8 mouse cellular contexts compared by ENCODE assay signal in the genomic region with DNA sequence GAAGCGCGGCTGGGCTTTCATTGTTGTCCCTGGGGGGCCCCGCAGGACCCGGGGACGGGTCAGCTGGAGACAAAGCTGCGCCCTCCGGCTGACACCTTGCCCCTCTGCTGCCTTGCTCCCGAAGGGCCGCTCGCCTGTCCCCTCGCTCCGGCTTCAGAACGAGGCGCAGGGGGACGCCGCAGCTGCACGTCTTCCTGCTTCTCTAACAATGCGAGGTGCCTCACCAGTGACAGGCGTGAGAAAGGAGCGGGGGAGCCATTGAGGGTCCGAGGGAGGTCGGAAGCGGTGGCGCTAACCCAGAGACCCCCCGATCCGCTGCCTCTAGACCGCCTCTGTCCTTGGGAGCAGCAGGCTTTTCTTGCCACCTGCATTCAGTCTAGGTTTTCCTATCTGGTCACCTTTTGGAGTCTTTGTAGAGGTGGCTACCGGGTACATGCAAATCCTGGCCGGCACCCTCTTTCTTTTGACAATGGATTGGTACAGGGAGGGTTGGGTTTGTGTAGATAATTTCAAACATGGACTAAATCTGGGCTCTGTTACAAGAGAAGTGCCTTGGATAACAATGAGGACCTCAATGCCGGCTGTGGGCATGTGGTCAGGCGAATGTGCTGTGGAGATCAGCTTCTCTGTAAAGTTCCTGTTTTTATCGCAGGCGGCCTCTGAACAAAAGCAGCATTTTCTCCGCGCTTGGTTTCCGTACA. TPM values are rescaled to one million over a fixed set of nuclear protein-coding genes. Genes with fewer than 3 reads are reported as not detected.
A peak's percentile ranks its signal among the peaks of the same experiment; 100 is the strongest.
DNase-seq lines count a peak whose midpoint lies in the region; ATAC-seq lines count a peak whose summit lies in the region.

No protein-coding gene starts in this region.

- H3K36me3 ChIP-seq in intestine, embryonic 15.5 days: no peaks in the 10 kb centered on the region
- no peaks in the 10 kb centered on the region for H3K36me3 ChIP-seq in limb, embryonic 13.5 days
- no peaks in the 10 kb centered on the region for H3K36me3 ChIP-seq in midbrain, embryonic 13.5 days

- H3K4me2 ChIP-seq in intestine, embryonic 15.5 days (replicated peaks): peak overlapping the region; percentile 78
- peak overlapping the region; percentile 82 for H3K4me2 ChIP-seq in limb, embryonic 13.5 days (replicated peaks)
- H3K4me2 ChIP-seq in midbrain, embryonic 13.5 days (replicated peaks): peak overlapping the region; percentile 71

- no peaks in the 10 kb centered on the region for H3K9me3 ChIP-seq in intestine, embryonic 15.5 days
- H3K9me3 ChIP-seq in limb, embryonic 13.5 days: no peaks in the 10 kb centered on the region
- no peaks in the 10 kb centered on the region for H3K9me3 ChIP-seq in midbrain, embryonic 13.5 days

- peak; percentile 51 for DNase-seq in urinary bladder, postnatal 14 days (ENCODE audit: low spot score)
- DNase-seq in urinary bladder, postnatal 4 days (ENCODE audit: low spot score in 2 of 2): no peak
- DNase-seq in spleen, postnatal 36 days (ENCODE audit: low spot score in 2 of 2): peak; percentile 62 to 68

- peak overlapping the region; percentile 94 for H3K27ac ChIP-seq in intestine, embryonic 15.5 days
- H3K27ac ChIP-seq in limb, embryonic 13.5 days: peak overlapping the region; percentile 91
- H3K27ac ChIP-seq in midbrain, embryonic 13.5 days: peak overlapping the region; percentile 99

- under 1% methylated on average over 36 of the region's 36 CpGs for WGBS in intestine, embryonic 15.5 days
- WGBS in limb, embryonic 13.5 days: under 1% methylated on average over 36 of the region's 36 CpGs
- WGBS in midbrain, embryonic 13.5 days: under 1% methylated on average over 36 of the region's 36 CpGs

- H3K4me1 ChIP-seq in intestine, embryonic 15.5 days (replicated peaks): peaks cover 22% of the 10 kb centered on the region
- peaks cover 28% of the 10 kb centered on the region for H3K4me1 ChIP-seq in limb, embryonic 13.5 days
- H3K4me1 ChIP-seq in midbrain, embryonic 13.5 days (replicated peaks): peaks cover 32% of the 10 kb centered on the region

- peak overlapping the region; percentile 98 for H3K9ac ChIP-seq in intestine, embryonic 15.5 days
- peak overlapping the region; percentile 97 for H3K9ac ChIP-seq in limb, embryonic 13.5 days
- peak overlapping the region; percentile 99 for H3K9ac ChIP-seq in midbrain, embryonic 13.5 days (replicated peaks)

- no peaks in the 10 kb centered on the region for H3K27me3 ChIP-seq in intestine, embryonic 15.5 days (replicated peaks)
- H3K27me3 ChIP-seq in limb, embryonic 13.5 days: peaks cover 3% of the 10 kb centered on the region; the same call in 1 of the 2 replicates
- no peaks in the 10 kb centered on the region for H3K27me3 ChIP-seq in midbrain, embryonic 13.5 days

- H3K4me3 ChIP-seq in intestine, embryonic 15.5 days (replicated peaks): peak overlapping the region; percentile 97
- peak overlapping the region; percentile 94 for H3K4me3 ChIP-seq in limb, embryonic 13.5 days
- H3K4me3 ChIP-seq in midbrain, embryonic 13.5 days (replicated peaks): peak overlapping the region; percentile 93

- peak; percentile 67 for ATAC-seq in common myeloid progenitor, adult 5-6 weeks (replicated peaks; ENCODE audit: low read depth, poor library complexity, severe bottlenecking)
- peak; percentile 47 for ATAC-seq in granulocyte monocyte progenitor cell, adult 5-6 weeks (replicated peaks; ENCODE audit: poor library complexity, severe bottlenecking)
- ATAC-seq in intestine, embryonic 15.5 days: peak; percentile 71
- peak; percentile 65 for ATAC-seq in limb, embryonic 13.5 days (ENCODE audit: low FRiP score, low read depth)
- ATAC-seq in midbrain, embryonic 13.5 days: peak; percentile 83

RNA-seq across cellular contexts. Expression of a gene that starts 0.7 kb away (rescaled TPM):
- total RNA-seq in common myeloid progenitor, adult 5-6 weeks (2017): 14.9 and 15.4 TPM in 2 replicates
- total RNA-seq in granulocyte monocyte progenitor cell, adult 5-6 weeks (2014; fragmentation: Nextera tagmentation): 13.3 and 23.3 TPM in 2 replicates
- total RNA-seq in granulocyte monocyte progenitor cell, adult 5-6 weeks (2017): 11.0 and 11.9 TPM in 2 replicates
- polyA plus RNA-seq in intestine, embryonic 15.5 days (2015; fragmentation: Nextera tagmentation; extraction: Ambion mirVana): 7.6 and 8.1 TPM in 2 replicates
- polyA plus RNA-seq in limb, embryonic 13.5 days (2015; fragmentation: Nextera tagmentation; extraction: Ambion mirVana): 11.0 and 11.1 TPM in 2 replicates
- polyA plus RNA-seq in midbrain, embryonic 13.5 days (2015; fragmentation: Nextera tagmentation; extraction: Ambion mirVana): 21.4 and 24.1 TPM in 2 replicates

Comparison
In these comparisons a context has a peak if more than half of its experiments do, and no peak if none do; other contexts are left out.
1. DNase-seq: peak in urinary bladder, postnatal 14 days (single experiment) and spleen, postnatal 36 days (2 of 2); none in urinary bladder, postnatal 4 days (0 of 2).
2. Peak in every context shown above with its lines, with median percentiles within 50 percentile points of each other: ATAC-seq, H3K27ac ChIP-seq, H3K4me2 ChIP-seq, H3K4me3 ChIP-seq and H3K9ac ChIP-seq.